Mouse (Mus musculus): ENCODE data around the gene Zfp809. TPM values are rescaled to one million over a fixed set of nuclear protein-coding genes. Genes with fewer than 3 reads are reported as not detected.

Zfp809 gene
- polyA plus RNA-seq (2012; rRNA removed): 10.3 and 12.2 TPM in 2 replicates

GRCm38 (mm10) chr9:22225581-22226388 is at the start of gene Zfp809:
Gene Zfp809 (plus strand): TSS chr9:22225714.

GRCm38 (mm10) chr9:22188025-22188611 is 37.4 kb upstream of the Zfp809 start, which contains the start of gene Zfp872:
Gene Zfp872 (plus strand): TSS chr9:22188090.

GRCm38 (mm10) chr9:22259184-22260091 is 33.9 kb downstream of the Zfp809 start, which contains the start of gene Zfp599:
Gene Zfp599 (minus strand): TSS chr9:22259895.

Other genes starting within 250 kb of the Zfp809 start
- 3.3 and 3.4 TPM in 2 replicates for gene Rgl3, start 236.3 kb upstream of the Zfp809 start, polyA plus RNA-seq (2012; rRNA removed)
- gene Ccdc151, start 223.1 kb upstream of the Zfp809 start, polyA plus RNA-seq (2012; rRNA removed): 4.8 and 7.3 TPM in 2 replicates
- 109 and 149 TPM in 2 replicates for gene Prkcsh, start 222.9 kb upstream of the Zfp809 start, polyA plus RNA-seq (2012; rRNA removed)
- gene Elavl3, start 173.7 kb upstream of the Zfp809 start, polyA plus RNA-seq (2012; rRNA removed): 84.7 and 86.4 TPM in 2 replicates
- 0.08 and 0.12 TPM in 2 replicates for gene Gm49318, start 154.5 kb upstream of the Zfp809 start, polyA plus RNA-seq (2012; rRNA removed)
- 35.9 and 38.7 TPM in 2 replicates for gene Zfp653, start 154.3 kb upstream of the Zfp809 start, polyA plus RNA-seq (2012; rRNA removed)
- gene Ecsit, start 140.3 kb upstream of the Zfp809 start, polyA plus RNA-seq (2012; rRNA removed): 19.9 and 30.4 TPM in 2 replicates
- gene Cnn1, start 126.5 kb upstream of the Zfp809 start, polyA plus RNA-seq (2012; rRNA removed): 5.0 and 11.5 TPM in 2 replicates
- gene Elof1, start 108.5 kb upstream of the Zfp809 start, polyA plus RNA-seq (2012; rRNA removed): 142 and 147 TPM in 2 replicates
- gene Acp5, start 90.0 kb upstream of the Zfp809 start, polyA plus RNA-seq (2012; rRNA removed): 27.3 and 32.4 TPM in 2 replicates
- 49.8 and 79.8 TPM in 2 replicates for gene Pigyl, start 68.9 kb upstream of the Zfp809 start, polyA plus RNA-seq (2012; rRNA removed)
- 0.12 and 0.17 TPM in 2 replicates for gene Zfp872, start 37.6 kb upstream of the Zfp809 start, polyA plus RNA-seq (2012; rRNA removed)
- 2.6 and 3.8 TPM in 2 replicates for gene Zfp599, start 34.2 kb downstream of the Zfp809 start, polyA plus RNA-seq (2012; rRNA removed)
- gene Zfp810, start 81.9 kb downstream of the Zfp809 start, polyA plus RNA-seq (2012; rRNA removed): 37.2 and 44.6 TPM in 2 replicates
- gene Anln, start 163.5 kb downstream of the Zfp809 start, polyA plus RNA-seq (2012; rRNA removed): 34.2 and 39.0 TPM in 2 replicates
- 4.9 and 5.9 TPM in 2 replicates for gene 9530077C05Rik, start 185.8 kb downstream of the Zfp809 start, polyA plus RNA-seq (2012; rRNA removed)
- gene Gm17545, start 228.6 kb downstream of the Zfp809 start, polyA plus RNA-seq (2012; rRNA removed): not detected in 2 replicates
- gene Rp9, start 244.0 kb downstream of the Zfp809 start, polyA plus RNA-seq (2012; rRNA removed): 67.0 and 75.1 TPM in 2 replicates